Mouse (Mus musculus) heart, embryonic 13.5 days (tissue): ENCODE results near the gene Ncoa7. TPM values are rescaled to one million over a fixed set of nuclear protein-coding genes. Genes with fewer than 3 reads are reported as not detected.
"Not testable (repeated sequence)": the region's sequence is repeated elsewhere in the genome, so short reads cannot be mapped to it uniquely, and the experiment has no call there.

Experiments used
- ATAC-seq: fragments of 200-750 bp; cut with Nextera tagmentation; 2 replicates; pipeline ENCODE4 v1.8.0; 2017; ENCODE audit warnings: moderate TSS enrichment; ENCODE audit not compliant: insufficient number of reproducible peaks, low FRiP score, low TSS enrichment; ENCODE audit errors: extremely low read depth
- H3K27ac ChIP-seq: fragments of 300-500 bp; sonication (generic); replicated peaks from 2 replicates; pipeline ENCODE4 v1.5.1; 2015; ENCODE audit warnings: moderate library complexity, mild to moderate bottlenecking, inconsistent platforms
- H3K27me3 ChIP-seq: fragments of 300-500 bp; sonication (generic); replicated peaks from 2 replicates; pipeline ENCODE4 v1.6.1; 2015; ENCODE audit warnings: mild to moderate bottlenecking, inconsistent platforms
- H3K36me3 ChIP-seq: fragments of 300-500 bp; sonication (generic); 2 replicates; pipeline ENCODE4 v1.6.1; 2015; ENCODE audit warnings: mild to moderate bottlenecking, inconsistent platforms
- H3K4me1 ChIP-seq: fragments of 300-500 bp; sonication (generic); 2 replicates; pipeline ENCODE4 v1.6.1; 2015; ENCODE audit warnings: inconsistent platforms
- H3K4me2 ChIP-seq: fragments of 300-500 bp; sonication (generic); 2 replicates; pipeline ENCODE4 v1.6.1; 2015; ENCODE audit warnings: inconsistent platforms, mild to moderate bottlenecking, moderate library complexity
- H3K4me3 ChIP-seq: fragments of 300-500 bp; sonication (generic); 2 replicates; pipeline ENCODE4 v1.5.1; 2015; ENCODE audit warnings: moderate library complexity, mild to moderate bottlenecking, inconsistent platforms
- H3K9ac ChIP-seq: fragments of 300-500 bp; sonication (generic); 2 replicates; pipeline ENCODE4 v1.6.1; 2015; ENCODE audit warnings: inconsistent platforms, mild to moderate bottlenecking, moderate library complexity
- H3K9me3 ChIP-seq: fragments of 300-500 bp; sonication (generic); 2 replicates; pipeline ENCODE4 v1.6.1; 2016; ENCODE audit warnings: inconsistent platforms
- WGBS: fragments of 180-500 bp; shearing (Covaris S2); methylation state at CpG from one replicate; pipeline ENCODE4 v1.1.7; 2015; ENCODE audit warnings: mixed read lengths; 5-methylcytosine and 5-hydroxymethylcytosine counted together
- polyA plus RNA-seq: library from polyadenylated mRNA; unstranded; fragments of >200 nt; fragmentation: Nextera tagmentation; extraction: Ambion mirVana; gene quantifications from 2 replicates; pipeline ENCODE4 v1.2.1, GENCODE M21; 2015

Ncoa7 gene
- polyA plus RNA-seq, 1 experiment from 2014 or later = 7.1 TPM

- H3K4me1 ChIP-seq = peaks cover 14% of the 10 kb centered on the region
- H3K9ac ChIP-seq = no peak overlapping the region
- H3K4me3 ChIP-seq = no peak overlapping the region
- no peaks in the 10 kb centered on the region for H3K9me3 ChIP-seq
- no peak for ATAC-seq
- H3K27ac ChIP-seq = no peak overlapping the region
- 77% methylated on average over 5 of the region's 5 CpGs for WGBS
- H3K4me2 ChIP-seq = no peak overlapping the region
- peaks cover 7% of the 10 kb centered on the region; the same call in 1 of the 2 replicates for H3K36me3 ChIP-seq
- no peaks in the 10 kb centered on the region for H3K27me3 ChIP-seq
These were observed 16.9 kb downstream of the Ncoa7 start for GRCm38 (mm10) chr10:30786103-30786754.

- H3K27me3 ChIP-seq, H3K36me3 ChIP-seq, H3K4me3 ChIP-seq, ATAC-seq, H3K9ac ChIP-seq, H3K9me3 ChIP-seq, H3K27ac ChIP-seq, H3K4me2 ChIP-seq, H3K4me1 ChIP-seq: not testable (repeated sequence)
- 91% methylated on average over 9 of the region's 9 CpGs for WGBS
These were observed 22.2 kb downstream of the Ncoa7 start for GRCm38 (mm10) chr10:30780921-30781320.

GRCm38 (mm10) chr10:30778240-30778639 lies 24.9 kb downstream of the Ncoa7 start:
- H3K9ac ChIP-seq = no peak overlapping the region
- peaks cover 10% of the 10 kb centered on the region; the same call in 1 of the 2 replicates for H3K36me3 ChIP-seq
- no peaks in the 10 kb centered on the region for H3K9me3 ChIP-seq
- peaks cover 9% of the 10 kb centered on the region for H3K4me1 ChIP-seq
- no peaks in the 10 kb centered on the region for H3K27me3 ChIP-seq
- 49% methylated on average over 3 of the region's 3 CpGs for WGBS
- no peak overlapping the region for H3K4me2 ChIP-seq
- no peak overlapping the region for H3K4me3 ChIP-seq
- ATAC-seq = no peak
- peak overlapping the region; percentile 34; the same call in 1 of the 2 replicates for H3K27ac ChIP-seq

GRCm38 (mm10) chr10:30775987-30776386 lies 27.1 kb downstream of the Ncoa7 start:
- H3K27me3 ChIP-seq = no peaks in the 10 kb centered on the region
- no peak overlapping the region for H3K27ac ChIP-seq
- WGBS = 83% methylated on average over 2 of the region's 2 CpGs
- peaks cover 9% of the 10 kb centered on the region for H3K4me1 ChIP-seq
- no peak for ATAC-seq
- no peak overlapping the region for H3K9ac ChIP-seq
- no peak overlapping the region for H3K4me3 ChIP-seq
- H3K9me3 ChIP-seq = no peaks in the 10 kb centered on the region
- peaks cover 5% of the 10 kb centered on the region; the same call in 1 of the 2 replicates for H3K36me3 ChIP-seq
- no peak overlapping the region for H3K4me2 ChIP-seq

DNA sequence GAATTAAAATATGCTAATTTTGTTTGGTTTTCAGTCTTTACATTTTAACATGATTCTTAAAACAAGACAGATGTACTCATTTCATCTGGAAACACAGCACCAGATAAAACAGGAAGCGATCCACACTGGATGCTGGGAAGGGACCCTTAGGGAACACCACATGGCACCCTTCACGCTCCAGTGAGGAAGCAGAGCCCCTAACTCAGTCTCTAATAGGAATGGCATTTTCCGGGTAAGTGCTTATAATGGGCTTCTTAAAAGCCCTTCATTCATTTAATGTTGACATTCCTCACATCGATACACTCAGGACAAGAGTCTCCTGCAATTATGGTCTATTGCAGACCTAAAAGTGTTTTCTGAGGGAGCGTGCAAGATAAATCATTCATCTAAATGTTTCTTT lies 27.6 kb downstream of the Ncoa7 start:
- no peak overlapping the region for H3K27ac ChIP-seq
- no peak overlapping the region for H3K9ac ChIP-seq
- H3K36me3 ChIP-seq = peaks cover 7% of the 10 kb centered on the region; the same call in 1 of the 2 replicates
- H3K4me2 ChIP-seq = no peak overlapping the region
- no peak for ATAC-seq
- no peaks in the 10 kb centered on the region for H3K27me3 ChIP-seq
- H3K4me3 ChIP-seq = no peak overlapping the region
- H3K9me3 ChIP-seq = no peaks in the 10 kb centered on the region
- H3K4me1 ChIP-seq = peaks cover 9% of the 10 kb centered on the region
- WGBS = 81% methylated on average over 5 of the region's 5 CpGs

DNA sequence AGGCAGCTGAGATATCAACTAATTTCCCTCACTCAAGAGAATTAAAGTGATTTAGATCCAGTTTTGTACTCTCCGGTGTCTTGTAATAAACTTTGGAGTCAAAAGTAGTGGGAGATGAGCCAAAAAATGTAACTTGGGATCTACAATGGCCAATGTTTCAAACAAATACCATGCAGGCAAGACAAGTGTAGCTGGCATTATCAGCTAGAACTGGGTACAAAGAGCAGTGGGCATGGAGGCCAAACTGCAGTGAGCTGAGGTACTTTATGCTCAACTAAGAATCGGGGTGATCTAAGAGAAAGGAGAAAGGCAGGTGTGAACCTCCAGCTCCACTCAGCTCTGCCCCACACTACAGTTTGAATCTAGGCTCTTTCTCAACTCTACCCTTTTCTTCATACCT lies 28.7 kb downstream of the Ncoa7 start:
- ATAC-seq = no peak
- 92% methylated on average over 2 of the region's 2 CpGs for WGBS
- H3K4me2 ChIP-seq = no peak overlapping the region

GRCm38 (mm10) chr10:30773181-30773580 lies 29.9 kb downstream of the Ncoa7 start:
- 83% methylated on average over 5 of the region's 5 CpGs for WGBS
- no peak for ATAC-seq

More for the DNA sequence above, 28.7 kb downstream of the Ncoa7 start:
- Histone ChIP-seq H3K36me3 (peaks cover 7% of the 10 kb centered on the region; the same call in 1 of the 2 replicates), H3K4me1 (peaks cover 9% of the 10 kb centered on the region), H3K27ac (no peak overlapping the region), H3K27me3 (no peaks in the 10 kb centered on the region), H3K4me3 (no peak overlapping the region), H3K9ac (no peak overlapping the region), H3K9me3 (no peaks in the 10 kb centered on the region)

DNA sequence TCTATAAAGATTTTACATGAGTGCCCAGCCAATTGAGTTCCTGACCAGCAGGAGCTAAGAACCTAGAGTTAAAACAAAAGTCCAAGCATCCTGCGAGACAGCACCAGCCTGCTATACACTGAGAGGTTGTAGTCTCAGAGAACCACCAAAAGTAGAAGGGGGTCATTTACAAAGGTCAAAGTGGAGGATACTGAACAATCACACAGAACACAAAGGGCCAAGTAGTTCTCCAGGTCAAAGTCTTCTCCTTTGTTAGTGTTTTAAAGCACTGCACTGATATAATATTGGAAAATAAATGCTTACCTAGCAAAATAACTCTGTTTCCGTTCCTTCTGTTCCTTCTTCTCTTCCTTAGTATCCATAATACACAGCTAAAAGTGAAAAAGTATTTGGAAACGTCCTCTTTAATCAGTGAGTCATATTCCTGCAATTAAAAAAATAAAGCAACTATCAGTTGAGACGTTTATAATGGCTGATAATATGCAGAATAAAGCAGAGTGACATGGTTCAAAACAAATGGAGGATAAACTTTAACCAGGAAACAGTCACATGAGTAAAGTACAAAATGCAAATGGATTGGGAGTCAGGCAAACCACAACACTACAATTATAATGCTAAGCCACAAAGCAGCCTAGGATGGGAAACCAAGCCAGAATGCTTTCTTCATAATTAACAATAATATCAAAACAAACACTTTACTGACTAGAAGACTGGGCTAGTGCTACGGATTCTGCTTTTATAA lies 31.5 kb downstream of the Ncoa7 start:
- no peak for ATAC-seq
- Histone ChIP-seq H3K27me3 (no peaks in the 10 kb centered on the region), H3K27ac (no peak overlapping the region), H3K4me2 (no peak overlapping the region), H3K9ac (no peak overlapping the region), H3K36me3 (peaks cover 16% of the 10 kb centered on the region; the same call in 1 of the 2 replicates), H3K4me3 (no peak overlapping the region), H3K9me3 (no peaks in the 10 kb centered on the region), H3K4me1 (no peaks in the 10 kb centered on the region)
- 75% methylated on average over 5 of the region's 5 CpGs for WGBS

More at GRCm38 (mm10) chr10:30773181-30773580, 29.9 kb downstream of the Ncoa7 start:
- H3K27ac ChIP-seq = no peak overlapping the region
- H3K9me3 ChIP-seq = no peaks in the 10 kb centered on the region
- no peak overlapping the region for H3K9ac ChIP-seq
- H3K4me3 ChIP-seq = no peak overlapping the region
- H3K4me1 ChIP-seq = peaks cover 5% of the 10 kb centered on the region
- no peak overlapping the region for H3K4me2 ChIP-seq
- H3K27me3 ChIP-seq = no peaks in the 10 kb centered on the region
- peaks cover 8% of the 10 kb centered on the region; the same call in 1 of the 2 replicates for H3K36me3 ChIP-seq

DNA sequence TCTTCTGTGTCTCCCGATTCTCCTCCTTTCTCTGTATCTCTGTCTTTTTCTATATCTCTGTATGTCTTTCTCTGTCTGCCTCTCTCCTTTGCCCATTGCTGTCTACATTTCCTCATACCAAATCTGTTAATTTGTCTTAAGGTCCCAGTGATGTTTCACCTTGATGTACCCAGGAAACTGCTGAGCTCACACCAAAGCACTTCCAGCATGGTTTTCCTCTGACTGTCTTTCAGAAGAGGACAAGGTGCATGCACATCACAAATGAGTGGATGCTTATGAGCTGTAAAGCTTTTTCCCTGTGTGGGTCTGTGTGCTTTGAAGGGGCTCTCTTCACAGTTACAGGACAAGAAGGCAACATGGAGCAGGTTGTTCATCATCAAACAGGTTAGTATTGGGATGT lies 34.3 kb downstream of the Ncoa7 start:
- Histone ChIP-seq H3K4me3 (no peak overlapping the region), H3K27me3 (no peaks in the 10 kb centered on the region), H3K9me3 (0 out of 2 replicates have a peak, but pooled peaks cover 3% of the 10 kb centered on the region), H3K9ac (no peak overlapping the region), H3K27ac (no peak overlapping the region), H3K4me2 (no peak overlapping the region), H3K4me1 (0 out of 2 replicates have a peak, but pooled peaks cover under 1% of the 10 kb centered on the region), H3K36me3 (peaks cover 25% of the 10 kb centered on the region)
- ATAC-seq = no peak
- WGBS = 90% methylated on average over 1 of the region's 1 CpGs

DNA sequence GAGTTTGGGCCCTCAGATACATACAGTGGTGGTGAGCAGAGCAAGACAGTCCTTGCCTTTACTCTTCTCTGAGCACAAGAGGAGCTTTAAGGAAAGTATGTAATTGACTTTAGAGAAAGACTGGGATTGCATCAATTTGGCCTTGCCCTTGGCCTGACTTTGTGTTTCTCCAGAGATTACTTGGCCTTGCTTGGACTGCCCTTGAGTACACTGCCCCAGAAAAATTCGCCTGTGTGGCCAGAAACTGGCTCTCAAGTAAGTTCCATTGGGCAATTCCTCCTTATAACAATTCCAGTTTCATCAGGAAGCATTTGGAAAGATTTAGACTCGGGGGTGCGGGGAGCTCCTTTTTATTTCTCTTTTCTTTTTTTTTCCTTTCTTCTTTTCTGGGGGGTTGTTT lies 34.9 kb downstream of the Ncoa7 start:
- Histone ChIP-seq H3K9ac (no peak overlapping the region), H3K27ac (no peak overlapping the region), H3K4me1 (peaks cover 6% of the 10 kb centered on the region), H3K4me3 (no peak overlapping the region), H3K36me3 (peaks cover 25% of the 10 kb centered on the region), H3K4me2 (no peak overlapping the region), H3K9me3 (0 out of 2 replicates have a peak, but pooled peaks cover 3% of the 10 kb centered on the region), H3K27me3 (no peaks in the 10 kb centered on the region)
- ATAC-seq = no peak
- 87% methylated on average over 3 of the region's 3 CpGs for WGBS

GRCm38 (mm10) chr10:30763179-30763770 lies 39.9 kb downstream of the Ncoa7 start:
- Histone ChIP-seq H3K27me3 (no peaks in the 10 kb centered on the region), H3K27ac (peak overlapping the region; percentile 58), H3K4me2 (peak overlapping the region; percentile 29), H3K4me3 (no peak overlapping the region), H3K4me1 (peaks cover 10% of the 10 kb centered on the region), H3K9ac (no peak overlapping the region), H3K36me3 (peaks cover 20% of the 10 kb centered on the region), H3K9me3 (0 out of 2 replicates have a peak, but pooled peaks cover 3% of the 10 kb centered on the region)
- WGBS = 24% methylated on average over 8 of the region's 8 CpGs
- peak; percentile 79 for ATAC-seq
